Mouse (Mus musculus): ENCODE measurements around the gene Ssr2. TPM values are rescaled to one million over a fixed set of nuclear protein-coding genes. Genes with fewer than 3 reads are reported as not detected.

Ssr2 gene
- polyA plus RNA-seq, 1 experiment, result 294 TPM

- Histone ChIP-seq H3K27me3 (ENCODE audit: control insufficient read depth, insufficient read depth, insufficient read length) (no peaks in the 10 kb centered on the region), H3K36me3 (ENCODE audit: control insufficient read depth, insufficient read depth) (no peaks in the 10 kb centered on the region), H3K4me2 (ENCODE audit: low read depth) (peak overlapping the region; percentile 87), H3K4me3 (peak overlapping the region; percentile 97), H3ac (ENCODE audit: control insufficient read depth, insufficient read length) (no peak overlapping the region), H3K79me2 (ENCODE audit: control insufficient read depth, insufficient read depth) (peaks cover 45% of the 10 kb centered on the region)
- TF ChIP-seq SRF (IDR thresholded peaks at IDR 0.05; ENCODE audit: control insufficient read depth, insufficient read length, low read depth) (no peak), MAX (IDR thresholded peaks at IDR 0.05; ENCODE audit: low read depth) (no peak), TCF3 (IDR thresholded peaks at IDR 0.05; ENCODE audit: insufficient read length, low read depth) (no peak), E2F4 (IDR thresholded peaks at IDR 0.05; ENCODE audit: insufficient read depth) (no peak), MYOG (IDR thresholded peaks at IDR 0.05; ENCODE audit: control insufficient read depth in 1 of 3, insufficient read depth in 1 of 3, insufficient read length in 2 of 3, low read depth in 2 of 3) (no peak), USF1 (IDR thresholded peaks at IDR 0.05; ENCODE audit: low read depth) (no peak), TCF12 (IDR thresholded peaks at IDR 0.05; ENCODE audit: insufficient read depth, poor library complexity, severe bottlenecking) (no peak), MYOD1 (IDR thresholded peaks at IDR 0.05; ENCODE audit: control insufficient read depth in 1 of 3, insufficient read length in 2 of 3, low read depth in 2 of 3) (no peak), REST (IDR thresholded peaks at IDR 0.05; ENCODE audit: insufficient read depth, insufficient read length) (no peak), CEBPB (IDR thresholded peaks at IDR 0.05; ENCODE audit: insufficient read depth, poor library complexity, severe bottlenecking) (no peak), POLR2AphosphoS2 (IDR thresholded peaks at IDR 0.05; ENCODE audit: insufficient read length, low read depth) (no peak), POLR2A (IDR thresholded peaks at IDR 0.05; ENCODE audit: insufficient read length, low read depth) (no peak)
Observed at GRCm38 (mm10) chr3:88533706-88534105, 42.0 kb upstream of the Ssr2 start.

- no peak overlapping the region for H3K4me3 ChIP-seq
- no peaks in the 10 kb centered on the region for H3K36me3 ChIP-seq (ENCODE audit: control insufficient read depth, insufficient read depth)
- H3ac ChIP-seq (ENCODE audit: control insufficient read depth, insufficient read length), result no peak overlapping the region
- TF ChIP-seq POLR2A (IDR thresholded peaks at IDR 0.05; ENCODE audit: insufficient read length, low read depth), result no peak
- no peak for TF ChIP-seq REST (IDR thresholded peaks at IDR 0.05; ENCODE audit: insufficient read depth, insufficient read length)
- TF ChIP-seq USF1 (IDR thresholded peaks at IDR 0.05; ENCODE audit: low read depth), result no peak
- no peak for TF ChIP-seq E2F4 (IDR thresholded peaks at IDR 0.05; ENCODE audit: insufficient read depth)
- no peak for TF ChIP-seq POLR2AphosphoS2 (IDR thresholded peaks at IDR 0.05; ENCODE audit: insufficient read length, low read depth)
- no peak for TF ChIP-seq MYOD1 (IDR thresholded peaks at IDR 0.05; ENCODE audit: control insufficient read depth in 1 of 3, insufficient read length in 2 of 3, low read depth in 2 of 3)
- TF ChIP-seq TCF3 (IDR thresholded peaks at IDR 0.05; ENCODE audit: insufficient read length, low read depth), result no peak
- TF ChIP-seq SRF (IDR thresholded peaks at IDR 0.05; ENCODE audit: control insufficient read depth, insufficient read length, low read depth), result no peak
- no peak for TF ChIP-seq TCF12 (IDR thresholded peaks at IDR 0.05; ENCODE audit: insufficient read depth, poor library complexity, severe bottlenecking)
- TF ChIP-seq MAX (IDR thresholded peaks at IDR 0.05; ENCODE audit: low read depth), result no peak
- TF ChIP-seq MYOG (IDR thresholded peaks at IDR 0.05; ENCODE audit: control insufficient read depth in 1 of 3, insufficient read depth in 1 of 3, insufficient read length in 2 of 3, low read depth in 2 of 3), result no peak
- no peak for TF ChIP-seq CEBPB (IDR thresholded peaks at IDR 0.05; ENCODE audit: insufficient read depth, poor library complexity, severe bottlenecking)
- H3K4me2 ChIP-seq (ENCODE audit: low read depth), result no peak overlapping the region
- no peaks in the 10 kb centered on the region for H3K27me3 ChIP-seq (ENCODE audit: control insufficient read depth, insufficient read depth, insufficient read length)
- peaks cover 36% of the 10 kb centered on the region for H3K79me2 ChIP-seq (ENCODE audit: control insufficient read depth, insufficient read depth)
Observed at GRCm38 (mm10) chr3:88535005-88535404, 40.7 kb upstream of the Ssr2 start.

GRCm38 (mm10) chr3:88535527-88535926 is 40.1 kb upstream of the Ssr2 start:
- no peak for TF ChIP-seq REST (IDR thresholded peaks at IDR 0.05; ENCODE audit: insufficient read depth, insufficient read length)
- TF ChIP-seq POLR2A (IDR thresholded peaks at IDR 0.05; ENCODE audit: insufficient read length, low read depth), result no peak
- TF ChIP-seq MYOD1 (IDR thresholded peaks at IDR 0.05; ENCODE audit: control insufficient read depth in 1 of 3, insufficient read length in 2 of 3, low read depth in 2 of 3), result no peak
- H3ac ChIP-seq (ENCODE audit: control insufficient read depth, insufficient read length), result no peak overlapping the region
- no peaks in the 10 kb centered on the region for H3K36me3 ChIP-seq (ENCODE audit: control insufficient read depth, insufficient read depth)
- H3K79me2 ChIP-seq (ENCODE audit: control insufficient read depth, insufficient read depth), result peaks cover 34% of the 10 kb centered on the region
- no peaks in the 10 kb centered on the region for H3K27me3 ChIP-seq (ENCODE audit: control insufficient read depth, insufficient read depth, insufficient read length)
- H3K4me3 ChIP-seq, result no peak overlapping the region
- H3K4me2 ChIP-seq (ENCODE audit: low read depth), result no peak overlapping the region

GRCm38 (mm10) chr3:88536103-88536930 is 39.4 kb upstream of the Ssr2 start:
- peaks cover 30% of the 10 kb centered on the region for H3K79me2 ChIP-seq (ENCODE audit: control insufficient read depth, insufficient read depth)
- no peaks in the 10 kb centered on the region for H3K36me3 ChIP-seq (ENCODE audit: control insufficient read depth, insufficient read depth)
- H3ac ChIP-seq (ENCODE audit: control insufficient read depth, insufficient read length), result no peak overlapping the region
- TF ChIP-seq POLR2A (IDR thresholded peaks at IDR 0.05; ENCODE audit: insufficient read length, low read depth) (no peak), MAX (IDR thresholded peaks at IDR 0.05; ENCODE audit: low read depth) (no peak), MYOD1 (IDR thresholded peaks at IDR 0.05; ENCODE audit: control insufficient read depth in 1 of 3, insufficient read length in 2 of 3, low read depth in 2 of 3) (no peak), MYOG (IDR thresholded peaks at IDR 0.05; ENCODE audit: control insufficient read depth in 1 of 3, insufficient read depth in 1 of 3, insufficient read length in 2 of 3, low read depth in 2 of 3) (no peak), POLR2AphosphoS2 (IDR thresholded peaks at IDR 0.05; ENCODE audit: insufficient read length, low read depth) (no peak), SRF (IDR thresholded peaks at IDR 0.05; ENCODE audit: control insufficient read depth, insufficient read length, low read depth) (no peak), USF1 (IDR thresholded peaks at IDR 0.05; ENCODE audit: low read depth) (no peak), TCF12 (IDR thresholded peaks at IDR 0.05; ENCODE audit: insufficient read depth, poor library complexity, severe bottlenecking) (no peak), TCF3 (IDR thresholded peaks at IDR 0.05; ENCODE audit: insufficient read length, low read depth) (no peak), E2F4 (IDR thresholded peaks at IDR 0.05; ENCODE audit: insufficient read depth) (no peak), CEBPB (IDR thresholded peaks at IDR 0.05; ENCODE audit: insufficient read depth, poor library complexity, severe bottlenecking) (no peak), REST (IDR thresholded peaks at IDR 0.05; ENCODE audit: insufficient read depth, insufficient read length) (no peak)
- H3K4me2 ChIP-seq (ENCODE audit: low read depth), result no peak overlapping the region
- H3K4me3 ChIP-seq, result no peak overlapping the region
- H3K27me3 ChIP-seq (ENCODE audit: control insufficient read depth, insufficient read depth, insufficient read length), result no peaks in the 10 kb centered on the region
